Mouse (Mus musculus) adrenal gland, postnatal 10 days (tissue): ENCODE data around the gene Gm5617. TPM values are rescaled to one million over a fixed set of nuclear protein-coding genes. Genes with fewer than 3 reads are reported as not detected.
"Not testable (repeated sequence)": the region's sequence is repeated elsewhere in the genome, so short reads cannot be mapped to it uniquely, and the experiment has no call there.

Experiments
- DNase-seq: peaks from one replicate; pipeline ENCODE4 v3.0.0; 2021; ENCODE audit warnings: mixed read lengths
- microRNA-seq: library from miRNA; unstranded; fragments of <30 nt; microRNA quantifications from one replicate; pipeline ENCODE4 v1.2.0, GENCODE M21; 2021
- total RNA-seq, 2 experiments: library from RNA; stranded (reverse); gene quantifications; 2 replicates each; pipeline ENCODE4 v1.2.3; 2021

Gene Gm5617
- total RNA-seq, 2 experiments from 2014 or later = 52.7 to 58.4 TPM

DNA sequence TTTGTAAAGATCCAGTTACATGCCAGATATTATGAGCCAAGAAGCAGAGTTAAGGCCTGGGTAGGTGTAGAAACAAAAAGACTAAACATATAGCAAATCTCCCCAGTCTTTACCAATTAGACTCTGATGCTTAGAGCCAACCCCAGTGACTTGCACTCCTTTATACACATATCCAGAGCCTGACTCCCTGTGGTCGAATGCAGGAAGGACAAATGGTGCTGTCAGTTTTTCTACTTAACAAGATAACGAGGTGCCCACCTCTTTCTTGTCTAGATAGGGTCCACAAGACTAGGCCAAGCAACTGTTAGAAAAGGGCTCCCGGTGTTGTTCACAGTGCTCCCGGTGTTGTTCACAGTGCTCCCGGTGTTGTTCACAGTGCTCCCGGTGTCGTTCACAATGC lies 6.0 kb downstream of the Gm5617 start:
- no peak for DNase-seq

- DNase-seq = no peak
Measured at GRCm38 (mm10) chr9:48503001-48503400, 7.8 kb downstream of the Gm5617 start.

- no peak for DNase-seq
Measured at GRCm38 (mm10) chr9:48504741-48505365, 9.6 kb downstream of the Gm5617 start.

DNA sequence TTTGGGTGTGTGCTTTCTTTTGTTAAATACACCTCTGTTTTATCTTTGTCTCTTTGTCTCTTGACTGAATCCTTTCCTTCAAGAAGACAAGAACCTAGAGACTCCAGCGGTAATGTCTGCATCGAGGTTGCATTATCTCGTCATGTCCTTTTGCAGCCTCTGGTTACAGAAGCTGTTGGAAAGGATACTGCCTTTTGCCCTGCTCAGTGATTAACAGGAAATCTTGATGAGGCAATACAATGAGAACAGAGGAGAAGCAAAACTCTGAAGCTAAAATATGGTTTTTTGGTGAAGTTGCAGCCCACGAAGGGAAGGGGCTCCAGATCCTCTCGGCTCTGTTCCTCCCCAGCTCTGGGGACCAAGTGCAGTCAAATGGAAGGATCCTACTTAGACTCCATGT lies 14.9 kb downstream of the Gm5617 start:
- no peak for DNase-seq

DNA sequence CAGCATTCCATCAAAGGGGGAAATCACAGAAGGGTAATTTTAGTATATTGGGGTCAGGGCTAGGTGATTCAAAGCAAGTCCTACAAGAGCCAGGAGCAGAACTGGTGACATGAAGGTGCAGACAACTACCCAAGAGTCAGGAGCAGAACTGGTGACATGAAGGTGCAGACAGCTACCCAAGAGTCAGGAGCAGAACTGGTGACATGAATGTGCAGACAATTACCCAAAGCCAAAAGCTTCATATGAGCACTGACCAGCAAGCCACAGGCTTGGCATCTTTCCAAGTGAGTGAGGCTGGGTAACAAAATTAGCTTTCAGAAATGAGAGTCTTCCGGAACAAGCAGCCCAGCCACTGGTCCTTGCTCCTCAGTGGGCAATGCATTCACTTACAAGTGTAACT lies 20.1 kb downstream of the Gm5617 start:
- DNase-seq = peak; percentile 12

DNA sequence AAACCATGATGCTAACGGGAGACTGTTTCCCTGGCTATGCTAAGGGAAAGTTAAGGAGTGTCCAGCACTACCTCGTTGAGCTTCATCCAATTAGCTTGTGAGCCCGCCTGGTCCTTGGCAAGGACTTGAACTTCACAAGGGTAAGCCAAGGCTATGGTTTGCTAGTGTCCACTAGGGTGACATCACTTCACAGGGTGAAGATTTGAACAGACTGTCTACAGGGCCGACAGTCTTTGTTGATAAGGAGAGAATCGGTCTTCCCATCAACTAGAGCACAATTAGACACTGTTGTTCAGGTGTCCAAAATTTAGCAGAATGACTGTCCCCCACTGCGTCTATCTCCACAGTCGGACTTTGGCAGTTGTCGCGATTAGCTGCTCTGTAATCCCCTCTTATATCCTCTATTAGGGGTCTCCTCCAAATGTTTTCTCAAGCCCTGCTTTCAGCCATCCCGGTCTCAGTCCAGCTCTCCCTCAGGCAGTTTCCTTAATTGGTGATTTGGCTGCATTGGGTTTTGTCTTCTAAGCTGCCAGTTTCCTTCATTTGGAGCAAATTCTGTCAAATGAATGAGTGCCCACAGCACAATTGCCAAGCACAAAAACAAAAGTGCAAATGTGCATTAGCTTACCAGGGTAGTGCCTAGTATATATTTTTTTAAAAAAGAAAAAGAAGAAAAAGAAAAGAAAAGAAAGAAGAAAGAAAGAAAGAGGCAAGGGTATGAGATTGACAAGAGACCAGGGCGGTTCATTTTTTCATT lies 21.6 kb downstream of the Gm5617 start:
- DNase-seq = no peak

- no peak for DNase-seq
Measured at GRCm38 (mm10) chr9:48517372-48518130, 22.3 kb downstream of the Gm5617 start.

DNA sequence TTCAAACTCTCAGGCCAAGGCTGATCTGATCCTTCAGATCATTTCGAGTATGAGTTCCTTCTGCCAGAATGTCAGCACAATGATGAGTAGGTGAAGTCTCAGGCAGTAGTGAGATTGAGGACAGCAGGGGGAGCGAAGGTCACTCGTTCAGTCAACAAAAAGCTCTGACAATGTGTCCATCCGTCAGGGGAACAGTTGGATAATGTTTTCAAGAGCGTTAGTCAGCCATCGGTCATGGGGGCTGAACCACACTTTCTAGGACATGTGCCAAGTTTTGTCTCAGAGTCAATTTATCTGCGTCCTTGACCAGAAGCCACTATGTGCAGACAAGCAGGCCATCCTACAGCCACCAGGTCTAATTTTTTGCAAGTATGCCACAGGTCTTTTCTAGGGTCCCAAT lies 25.2 kb downstream of the Gm5617 start:
- not testable (repeated sequence) for DNase-seq

- DNase-seq = no peak
Measured at GRCm38 (mm10) chr9:48525566-48525965, 30.3 kb downstream of the Gm5617 start.

DNA sequence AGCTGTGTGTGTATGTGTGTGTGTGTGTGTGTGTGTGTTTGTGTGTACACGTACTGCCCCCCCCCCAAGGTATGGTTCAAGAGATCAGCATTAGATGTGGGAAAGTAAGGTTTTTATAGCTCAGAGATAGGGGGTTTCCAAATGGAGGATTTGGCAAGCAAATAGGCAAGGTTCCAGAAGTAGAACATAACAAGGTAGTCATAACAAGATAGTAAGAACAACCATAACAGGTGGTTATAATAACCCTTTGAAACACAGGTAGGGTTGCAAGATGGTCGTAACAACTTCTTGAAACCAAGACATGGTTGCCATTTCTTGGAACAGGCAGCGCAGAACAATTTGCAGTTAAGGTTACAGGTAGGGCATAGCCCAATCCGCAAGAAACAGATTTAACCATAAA lies 31.3 kb downstream of the Gm5617 start:
- DNase-seq = no peak

GRCm38 (mm10) chr9:48531294-48531693 lies 36.1 kb downstream of the Gm5617 start:
- no peak for DNase-seq

- DNase-seq = no peak
Measured at GRCm38 (mm10) chr9:48532203-48532602, 37.0 kb downstream of the Gm5617 start.

GRCm38 (mm10) chr9:48532730-48533129 lies 37.5 kb downstream of the Gm5617 start:
- peak; percentile 3 for DNase-seq

- no peak for DNase-seq
Measured at GRCm38 (mm10) chr9:48536414-48536813, 41.2 kb downstream of the Gm5617 start.

DNA sequence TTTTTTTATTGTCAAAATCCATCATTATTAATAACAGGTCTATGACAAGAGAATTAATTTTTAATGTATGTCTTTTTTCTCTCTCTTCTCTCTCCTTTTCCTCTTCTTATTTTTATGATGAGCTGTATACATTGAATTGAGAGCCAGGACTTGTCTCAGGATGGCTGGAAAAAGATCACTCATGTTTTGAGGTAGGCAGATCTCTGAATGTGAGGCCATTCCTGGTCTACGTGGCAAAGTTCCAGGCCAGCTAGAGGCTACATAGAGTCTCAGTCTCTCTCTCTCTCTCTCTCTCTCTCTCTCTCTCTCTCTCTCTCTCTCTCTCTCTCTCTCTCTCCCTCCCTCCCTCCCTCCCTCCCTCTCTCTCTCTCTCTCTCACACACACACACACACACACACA lies 42.4 kb downstream of the Gm5617 start:
- not testable (repeated sequence) for DNase-seq

GRCm38 (mm10) chr9:48538044-48538645 lies 42.9 kb downstream of the Gm5617 start:
- DNase-seq = no peak

GRCm38 (mm10) chr9:48538688-48539087 lies 43.4 kb downstream of the Gm5617 start:
- peak; percentile 6 for DNase-seq

Small RNAs within 50 kb of the gene (microRNA-seq; reads per million reads assigned to microRNA genes)
- not detected for gene Gm23653

Other genes starting within 250 kb of the Gm5617 start
- gene Nxpe2, start 142.0 kb upstream of the Gm5617 start, total RNA-seq = 1 to 10 TPM; 7.3 to 9.4 TPM
- gene Rexo2, start 14.8 kb upstream of the Gm5617 start, total RNA-seq = 10 to 100 TPM; 73.3 to 85.1 TPM
- 10 to 100 TPM; 64.6 to 70.9 TPM for gene Rbm7, start 143 bp upstream of the Gm5617 start, total RNA-seq
- gene Nnmt, start 109.7 kb downstream of the Gm5617 start, total RNA-seq = 10 to 100 TPM; 13.9 to 20.8 TPM